Mouse (Mus musculus): ENCODE results near the gene Wrap53. TPM values are rescaled to one million over a fixed set of nuclear protein-coding genes. Genes with fewer than 3 reads are reported as not detected.
"Not testable (repeated sequence)": the region's sequence is repeated elsewhere in the genome, so short reads cannot be mapped to it uniquely, and the experiment has no call there.

The Wrap53 gene
- polyA plus RNA-seq (2017; shearing (Covaris generic)): 10 to 100 TPM; 25.6 to 27.6 TPM

- peak; percentile 62 for ATAC-seq
Observed at GRCm38 (mm10) chr11:69580091-69580514, at the start of gene Wrap53, which contains the start of gene Trp53. Gene Wrap53, minus strand, starts transcription at chr11:69580255. Gene Trp53, plus strand, starts transcription at chr11:69580359.

DNA sequence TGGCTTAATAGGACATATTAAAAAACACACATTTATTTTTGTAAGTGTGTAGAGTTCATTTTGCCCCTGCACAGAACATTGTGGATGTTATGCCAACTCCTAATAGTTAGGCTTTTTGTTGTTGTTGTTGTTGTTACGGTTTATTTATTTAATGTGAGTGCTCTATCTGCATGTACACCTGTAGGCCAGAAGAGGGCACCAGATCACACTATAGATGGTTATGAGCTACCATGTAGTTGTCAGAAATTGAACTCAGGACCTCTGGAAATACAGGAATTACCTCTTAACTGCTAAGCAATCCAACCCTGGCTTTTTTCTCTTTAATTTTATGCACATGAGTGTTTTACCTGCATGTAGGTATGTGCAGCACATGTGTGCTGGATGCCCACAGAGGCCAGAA, 49.7 kb upstream of the Wrap53 start:
- no peak for ATAC-seq

GRCm38 (mm10) chr11:69628286-69628685, 48.2 kb upstream of the Wrap53 start:
- no peak for ATAC-seq

DNA sequence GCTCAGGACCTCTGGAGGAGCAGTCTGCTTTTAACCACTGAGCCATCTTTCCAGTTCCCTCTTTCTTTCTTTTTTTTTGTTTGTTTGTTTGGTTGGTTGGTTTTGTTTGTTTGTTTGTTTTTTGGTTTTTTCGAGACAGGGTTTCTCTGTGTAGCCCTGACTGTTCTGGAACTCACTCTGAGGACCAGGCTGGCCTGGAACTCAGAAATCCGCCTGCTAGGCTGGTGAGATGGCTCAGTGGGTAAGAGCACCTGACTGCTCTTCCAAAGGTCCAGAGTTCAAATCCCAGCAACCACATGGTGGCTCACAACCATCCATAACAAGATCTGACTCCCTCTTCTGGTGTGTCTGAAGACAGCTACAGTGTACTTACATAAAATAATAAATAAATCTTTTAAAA, 44.3 kb upstream of the Wrap53 start:
- ATAC-seq: not testable (repeated sequence)

DNA sequence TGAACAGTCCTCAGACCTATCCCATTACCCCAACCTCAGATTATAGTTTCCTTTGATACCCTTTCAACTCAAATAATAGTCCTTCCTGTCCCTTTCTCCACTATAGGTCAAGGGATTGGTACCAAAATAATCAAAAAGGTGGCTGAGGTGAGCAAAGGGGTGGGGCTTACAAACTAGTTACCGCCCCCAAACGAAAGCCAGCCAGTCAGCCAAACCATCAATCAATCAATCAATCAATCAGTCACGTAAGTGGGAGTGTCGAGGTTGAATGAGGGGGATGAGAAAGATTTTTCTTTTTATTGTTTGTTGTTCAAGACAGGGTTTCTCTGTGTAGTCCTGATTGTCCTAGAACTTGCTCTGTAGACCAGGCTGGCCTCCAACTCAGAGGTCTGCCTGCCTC, 43.0 kb upstream of the Wrap53 start:
- no peak for ATAC-seq

- ATAC-seq: no peak
Observed at GRCm38 (mm10) chr11:69622406-69622805, 42.4 kb upstream of the Wrap53 start.

- ATAC-seq: no peak
Observed at GRCm38 (mm10) chr11:69621571-69622268, 41.7 kb upstream of the Wrap53 start, which contains the start of gene Sat2. Gene Sat2, plus strand, starts transcription at chr11:69622024.

DNA sequence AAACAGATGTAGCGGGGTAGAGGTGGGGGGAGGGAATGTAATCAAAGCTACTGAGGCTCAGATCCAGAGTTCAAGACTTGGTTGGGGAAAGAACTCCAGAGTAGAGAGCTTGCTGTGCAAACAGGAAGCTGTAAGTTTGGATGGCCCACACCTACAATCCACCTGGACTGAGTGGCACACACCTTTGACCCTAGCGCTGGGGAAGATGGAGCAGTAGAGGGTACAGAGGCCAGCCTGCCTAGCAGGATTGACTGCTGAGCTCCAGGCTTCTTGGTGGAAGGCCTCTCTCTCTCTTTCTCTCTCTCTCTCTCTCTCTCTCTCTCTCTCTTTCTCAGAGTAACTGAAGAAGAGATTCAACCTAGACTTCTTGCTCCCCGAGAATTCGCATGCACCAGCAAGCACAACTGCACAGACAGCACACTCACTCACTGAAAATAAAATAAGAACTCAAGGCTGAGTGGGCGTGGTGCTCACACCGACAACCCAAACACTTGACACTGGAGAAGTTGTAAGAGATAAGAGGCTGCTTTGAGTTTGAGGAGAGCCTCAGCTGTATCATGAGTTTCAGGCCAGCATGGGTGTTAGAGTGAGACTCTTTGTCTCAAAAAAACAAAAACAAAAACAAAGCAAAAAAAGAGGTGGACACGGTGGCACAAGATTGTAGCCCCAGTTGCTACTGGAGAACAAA, 40.5 kb upstream of the Wrap53 start:
- no peak for ATAC-seq

GRCm38 (mm10) chr11:69617805-69618204, 37.8 kb upstream of the Wrap53 start, which contains the start of gene Shbg:
Gene Shbg, minus strand, starts transcription at chr11:69617905.
- ATAC-seq: no peak

DNA sequence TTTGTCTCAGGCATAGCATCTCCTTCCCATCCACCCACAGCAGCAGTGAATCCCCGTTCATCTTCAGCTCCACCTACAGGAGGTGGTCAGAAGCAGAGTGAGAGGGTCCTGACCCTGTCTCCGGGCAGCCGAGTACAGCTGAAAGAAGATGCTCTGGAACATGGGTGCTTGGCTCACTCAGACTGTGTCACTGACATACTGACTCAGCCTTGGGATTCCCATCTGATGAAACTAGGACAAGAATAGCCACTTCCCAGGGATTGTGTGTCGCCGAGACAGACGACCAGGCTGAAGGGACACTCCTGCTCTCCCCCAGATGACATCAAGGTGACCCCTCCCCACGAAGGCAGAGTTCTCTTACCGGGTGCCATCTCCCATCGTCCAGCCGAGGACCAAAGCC, 36.7 kb upstream of the Wrap53 start:
- ATAC-seq: no peak

DNA sequence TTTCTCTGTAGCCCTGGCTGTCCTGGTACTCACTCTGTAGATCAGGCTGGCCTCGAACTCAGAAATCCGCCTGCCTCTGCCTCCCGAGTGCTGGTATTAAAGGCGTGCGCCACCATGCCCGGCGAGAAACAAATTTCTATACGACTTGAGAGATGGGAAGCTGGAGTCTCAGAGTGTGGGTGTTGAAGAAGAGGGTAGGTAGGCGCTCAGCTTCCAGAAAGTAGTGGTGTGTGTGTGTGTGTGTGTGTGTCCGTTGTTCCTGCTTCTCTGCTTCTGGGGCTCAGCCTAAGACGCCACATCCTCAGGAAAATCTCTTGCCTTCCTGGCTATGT, 34.2 kb upstream of the Wrap53 start:
- not testable (repeated sequence) for ATAC-seq

GRCm38 (mm10) chr11:69613553-69614256, 33.6 kb upstream of the Wrap53 start:
- no peak for ATAC-seq

DNA sequence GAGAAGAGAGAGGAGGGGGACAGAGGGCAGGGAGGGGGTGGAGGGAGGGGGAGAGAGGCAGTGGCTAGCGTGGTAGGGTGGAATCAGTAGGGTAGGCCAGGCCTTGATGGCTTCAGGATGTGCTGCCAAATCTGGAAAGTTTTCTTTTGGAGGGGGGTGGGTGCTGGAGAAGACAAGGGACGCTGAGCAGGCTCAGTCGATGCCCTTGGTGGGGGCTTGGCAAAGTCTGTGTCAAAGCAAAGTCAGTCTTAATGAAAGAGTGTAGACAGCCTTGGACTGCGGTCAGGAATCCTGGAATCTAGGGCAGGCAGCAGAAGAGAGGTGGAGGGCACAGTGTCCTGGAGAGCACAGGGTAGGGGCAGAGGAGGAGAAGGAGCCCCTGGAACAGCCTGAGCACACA, 30.8 kb upstream of the Wrap53 start:
- no peak for ATAC-seq

DNA sequence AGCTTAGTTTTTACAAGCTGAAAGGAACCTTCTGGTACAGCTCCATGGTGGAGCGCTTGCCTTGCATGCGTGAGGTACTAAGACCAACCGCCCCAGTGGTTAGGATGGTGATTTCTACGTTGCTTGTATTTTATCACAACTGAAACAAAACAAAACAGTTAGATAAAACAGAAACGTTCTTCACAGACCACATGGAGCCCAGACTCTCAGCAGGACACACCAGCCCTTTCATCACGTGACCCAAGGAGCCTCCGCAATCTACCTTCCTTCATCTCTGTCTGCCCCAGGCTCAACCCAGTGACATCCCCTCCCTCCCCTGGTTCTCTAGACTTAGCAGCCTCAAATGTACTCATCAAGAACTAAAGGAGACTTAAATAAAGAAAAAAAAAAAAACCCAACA, 29.4 kb upstream of the Wrap53 start:
- ATAC-seq: no peak

- no peak for ATAC-seq
Observed at GRCm38 (mm10) chr11:69608525-69608924, 28.5 kb upstream of the Wrap53 start.

GRCm38 (mm10) chr11:69606832-69607231, 26.8 kb upstream of the Wrap53 start:
- no peak for ATAC-seq

DNA sequence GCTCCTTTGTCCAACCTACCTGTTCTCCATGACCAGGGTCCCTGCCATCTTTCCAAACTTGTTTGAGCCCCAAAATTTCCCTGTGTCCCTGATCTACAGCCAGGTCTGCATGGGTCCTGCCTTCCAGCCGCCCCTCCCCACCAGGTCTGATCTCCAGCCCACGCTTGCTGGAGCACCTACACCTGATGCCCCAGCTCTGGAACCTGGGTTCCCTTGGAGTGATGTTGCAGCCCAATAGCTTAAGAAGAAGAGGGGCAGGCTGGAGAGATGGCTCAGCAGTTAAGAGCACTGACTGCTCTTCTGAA, 26.4 kb upstream of the Wrap53 start:
- no peak for ATAC-seq

DNA sequence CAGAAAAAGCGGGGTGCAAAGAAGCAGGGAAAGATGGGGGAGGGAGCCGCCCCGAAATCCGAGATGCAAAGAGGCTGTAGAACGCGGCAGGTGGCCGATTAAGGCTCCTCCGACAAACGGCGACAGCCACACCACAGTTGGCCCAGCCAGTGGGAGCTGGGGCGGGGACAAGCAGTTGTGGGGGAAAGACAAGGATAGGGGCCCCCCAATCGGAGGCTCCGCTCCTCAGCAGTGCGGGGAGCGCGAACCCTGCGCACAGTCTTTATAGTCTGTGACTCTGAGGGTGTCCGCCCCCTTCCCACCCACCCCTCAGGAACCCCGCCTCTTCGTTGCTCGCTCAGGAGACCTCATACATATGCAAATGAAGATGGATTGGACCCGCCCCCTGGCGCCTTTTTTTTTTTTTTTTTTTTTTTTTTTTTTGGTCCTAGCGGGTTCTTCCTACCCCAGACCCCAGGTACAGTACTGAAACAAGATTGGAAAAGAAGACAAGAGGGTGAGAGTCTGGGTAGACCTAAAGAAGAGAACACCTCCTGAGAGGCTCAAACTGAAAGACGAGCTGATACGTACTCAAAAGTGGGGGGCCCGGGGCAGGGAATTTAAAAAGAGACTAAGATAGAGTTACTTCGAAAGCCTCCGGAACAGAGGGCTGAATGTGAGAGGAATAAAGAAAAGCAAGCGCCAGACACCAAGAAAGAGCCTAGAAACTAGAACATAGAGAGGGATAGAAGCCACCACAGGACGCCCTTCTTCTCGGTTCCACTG, 25.9 kb upstream of the Wrap53 start, which contains the start of gene Atp1b2:
TSS of gene Atp1b2 (minus strand) at position 217 of the 765 bp plus-strand sequence.
- peak; percentile 61 for ATAC-seq

DNA sequence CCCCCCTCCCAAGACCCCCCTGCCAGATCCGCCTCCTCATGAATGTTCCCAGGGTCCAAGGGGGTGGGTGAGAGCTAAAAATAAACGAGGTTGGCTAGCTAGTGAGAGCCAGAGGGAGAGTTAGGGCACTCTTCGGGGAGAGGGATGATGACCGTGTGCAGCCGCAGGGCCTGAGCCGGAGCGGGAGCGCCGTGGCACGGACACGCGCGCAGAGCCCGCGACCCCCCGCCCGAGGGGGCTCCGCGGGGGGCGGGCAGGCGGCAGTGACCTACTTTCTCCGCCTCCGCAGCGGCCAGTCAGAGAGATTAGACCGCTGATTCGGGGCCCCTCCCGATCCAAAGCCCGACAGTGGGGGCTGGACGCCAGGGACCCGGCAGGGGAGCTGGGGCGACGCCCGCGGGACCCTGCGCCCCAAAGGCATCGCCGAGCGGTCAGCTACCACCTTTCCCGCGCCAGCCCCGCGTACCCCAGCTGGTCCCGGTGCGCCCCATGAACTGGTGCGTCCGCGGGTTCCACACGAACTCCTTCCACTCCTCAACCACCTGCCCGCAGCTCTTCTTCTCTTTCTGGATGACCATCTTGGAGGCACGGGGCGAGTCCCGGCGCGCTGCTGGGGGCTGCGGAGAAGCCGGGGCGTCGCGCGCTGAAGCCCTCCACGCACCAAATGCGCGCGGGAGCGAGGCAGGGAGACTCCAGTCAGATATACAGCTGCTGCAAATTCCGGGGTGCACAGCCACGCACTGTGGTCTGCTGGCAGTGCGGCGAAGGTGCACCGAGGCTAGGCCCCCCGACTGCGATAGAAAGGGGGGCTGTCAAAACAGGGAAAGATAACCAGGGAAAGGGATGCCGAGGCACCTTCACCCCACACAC, 25.0 kb upstream of the Wrap53 start:
- no peak for ATAC-seq

DNA sequence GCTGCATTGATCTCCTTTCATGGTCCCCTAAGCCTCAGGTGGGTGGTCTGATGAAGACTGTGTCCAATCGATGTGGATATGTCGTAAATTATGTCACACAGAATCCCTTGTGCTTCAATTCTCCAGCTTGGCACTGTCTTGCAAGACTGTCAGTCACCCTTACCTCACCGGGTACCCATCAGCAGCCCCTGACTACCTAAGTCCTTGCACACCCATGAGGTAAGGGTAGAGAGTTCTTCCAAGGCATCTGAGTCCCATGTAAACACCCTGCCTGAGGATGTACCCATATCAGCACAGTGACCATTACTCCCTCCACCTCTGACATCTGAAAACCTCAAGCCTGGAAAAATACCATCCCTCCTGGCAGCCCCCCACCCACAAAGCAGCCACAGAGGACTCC, 24.3 kb upstream of the Wrap53 start:
- ATAC-seq: no peak

- no peak for ATAC-seq
Observed at GRCm38 (mm10) chr11:69603516-69603915, 23.5 kb upstream of the Wrap53 start.

DNA sequence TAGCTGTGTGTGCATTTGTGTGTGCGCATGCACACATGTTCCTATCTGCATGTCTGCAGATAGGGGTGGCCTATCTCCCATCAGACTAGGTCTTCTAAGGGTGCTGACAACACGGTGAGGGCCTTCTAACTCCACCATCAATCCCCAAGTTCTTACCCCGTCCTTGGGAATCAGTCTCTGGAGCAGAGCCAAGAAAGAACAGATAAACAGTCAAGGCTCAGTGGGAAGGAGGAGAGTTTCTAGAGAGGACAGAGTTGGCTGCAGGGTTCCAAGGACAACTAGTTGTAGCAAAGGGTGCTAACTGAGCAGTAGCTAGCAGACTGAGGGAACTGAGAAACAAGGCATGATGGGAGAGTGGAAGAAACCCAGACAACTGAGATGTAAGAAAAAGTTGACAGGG, 21.7 kb upstream of the Wrap53 start:
- ATAC-seq: no peak
